Mouse (Mus musculus): ENCODE data around the gene Adam12. TPM values are rescaled to one million over a fixed set of nuclear protein-coding genes. Genes with fewer than 3 reads are reported as not detected.

Gene Adam12
- polyA plus RNA-seq, 1 experiment: 0.25 TPM

- Histone ChIP-seq H3K4me1 (ENCODE audit: control insufficient read depth, insufficient read depth, insufficient read length, low read length) (no peaks in the 10 kb centered on the region), H3K27me3 (ENCODE audit: control insufficient read depth, insufficient read depth, low read length) (no peaks in the 10 kb centered on the region), H3K27ac (ENCODE audit: insufficient read depth, low read depth, low read length) (no peak overlapping the region), H3K36me3 (ENCODE audit: control insufficient read depth, insufficient read depth, low read length) (no peaks in the 10 kb centered on the region), H3K4me3 (ENCODE audit: low read depth, low read length) (no peak overlapping the region)
- TF ChIP-seq CTCF (IDR thresholded peaks at IDR 0.05; ENCODE audit: extremely low read depth, insufficient read length, insufficient replicate concordance, low read depth, low read length): no peak
- TF ChIP-seq POLR2A (IDR thresholded peaks at IDR 0.05; ENCODE audit: low read depth, low read length): no peak
- 79% methylated on average over 3 of the region's 3 CpGs for WGBS
Observed at GRCm38 (mm10) chr7:133911881-133912280, 320.1 kb downstream of the Adam12 start.

- Histone ChIP-seq H3K27ac (ENCODE audit: insufficient read depth, low read depth, low read length) (no peak overlapping the region), H3K4me1 (ENCODE audit: control insufficient read depth, insufficient read depth, insufficient read length, low read length) (no peaks in the 10 kb centered on the region), H3K27me3 (ENCODE audit: control insufficient read depth, insufficient read depth, low read length) (no peaks in the 10 kb centered on the region), H3K4me3 (ENCODE audit: low read depth, low read length) (no peak overlapping the region), H3K36me3 (ENCODE audit: control insufficient read depth, insufficient read depth, low read length) (no peaks in the 10 kb centered on the region)
- TF ChIP-seq CTCF (IDR thresholded peaks at IDR 0.05; ENCODE audit: extremely low read depth, insufficient read length, insufficient replicate concordance, low read depth, low read length) (no peak), POLR2A (IDR thresholded peaks at IDR 0.05; ENCODE audit: low read depth, low read length) (no peak)
- WGBS: 44% methylated on average over 7 of the region's 7 CpGs
Observed at GRCm38 (mm10) chr7:133909833-133910375, 322.0 kb downstream of the Adam12 start.

GRCm38 (mm10) chr7:133908966-133909365, 323.0 kb downstream of the Adam12 start:
- no peaks in the 10 kb centered on the region for H3K27me3 ChIP-seq (ENCODE audit: control insufficient read depth, insufficient read depth, low read length)
- H3K4me3 ChIP-seq (ENCODE audit: low read depth, low read length): no peak overlapping the region
- H3K36me3 ChIP-seq (ENCODE audit: control insufficient read depth, insufficient read depth, low read length): no peaks in the 10 kb centered on the region
- no peaks in the 10 kb centered on the region for H3K4me1 ChIP-seq (ENCODE audit: control insufficient read depth, insufficient read depth, insufficient read length, low read length)
- H3K27ac ChIP-seq (ENCODE audit: insufficient read depth, low read depth, low read length): no peak overlapping the region
- TF ChIP-seq POLR2A (IDR thresholded peaks at IDR 0.05; ENCODE audit: low read depth, low read length) (no peak), CTCF (IDR thresholded peaks at IDR 0.05; ENCODE audit: extremely low read depth, insufficient read length, insufficient replicate concordance, low read depth, low read length) (no peak)
- WGBS: 87% methylated on average over 4 of the region's 4 CpGs

- no peaks in the 10 kb centered on the region for H3K27me3 ChIP-seq (ENCODE audit: control insufficient read depth, insufficient read depth, low read length)
- WGBS: 56% methylated on average over 4 of the region's 4 CpGs
- no peak overlapping the region for H3K4me3 ChIP-seq (ENCODE audit: low read depth, low read length)
- TF ChIP-seq CTCF (IDR thresholded peaks at IDR 0.05; ENCODE audit: extremely low read depth, insufficient read length, insufficient replicate concordance, low read depth, low read length) (no peak), POLR2A (IDR thresholded peaks at IDR 0.05; ENCODE audit: low read depth, low read length) (no peak)
- no peak overlapping the region for H3K27ac ChIP-seq (ENCODE audit: insufficient read depth, low read depth, low read length)
- no peaks in the 10 kb centered on the region for H3K36me3 ChIP-seq (ENCODE audit: control insufficient read depth, insufficient read depth, low read length)
- H3K4me1 ChIP-seq (ENCODE audit: control insufficient read depth, insufficient read depth, insufficient read length, low read length): no peaks in the 10 kb centered on the region
Observed at GRCm38 (mm10) chr7:133899391-133899790, 332.6 kb downstream of the Adam12 start.

- no peak overlapping the region for H3K4me3 ChIP-seq (ENCODE audit: low read depth, low read length)
- H3K27ac ChIP-seq (ENCODE audit: insufficient read depth, low read depth, low read length): no peak overlapping the region
- 56% methylated on average over 4 of the region's 4 CpGs for WGBS
- TF ChIP-seq POLR2A (IDR thresholded peaks at IDR 0.05; ENCODE audit: low read depth, low read length): no peak
- TF ChIP-seq CTCF (IDR thresholded peaks at IDR 0.05; ENCODE audit: extremely low read depth, insufficient read length, insufficient replicate concordance, low read depth, low read length): no peak
- no peaks in the 10 kb centered on the region for H3K27me3 ChIP-seq (ENCODE audit: control insufficient read depth, insufficient read depth, low read length)
- H3K36me3 ChIP-seq (ENCODE audit: control insufficient read depth, insufficient read depth, low read length): no peaks in the 10 kb centered on the region
- H3K4me1 ChIP-seq (ENCODE audit: control insufficient read depth, insufficient read depth, insufficient read length, low read length): no peaks in the 10 kb centered on the region
Observed at GRCm38 (mm10) chr7:133891796-133892195, 340.1 kb downstream of the Adam12 start.

GRCm38 (mm10) chr7:133891298-133891697, 340.6 kb downstream of the Adam12 start:
- H3K27me3 ChIP-seq (ENCODE audit: control insufficient read depth, insufficient read depth, low read length): no peaks in the 10 kb centered on the region
- no peaks in the 10 kb centered on the region for H3K36me3 ChIP-seq (ENCODE audit: control insufficient read depth, insufficient read depth, low read length)
- no peak for TF ChIP-seq CTCF (IDR thresholded peaks at IDR 0.05; ENCODE audit: extremely low read depth, insufficient read length, insufficient replicate concordance, low read depth, low read length)
- no peak for TF ChIP-seq POLR2A (IDR thresholded peaks at IDR 0.05; ENCODE audit: low read depth, low read length)
- H3K4me1 ChIP-seq (ENCODE audit: control insufficient read depth, insufficient read depth, insufficient read length, low read length): no peaks in the 10 kb centered on the region
- H3K27ac ChIP-seq (ENCODE audit: insufficient read depth, low read depth, low read length): no peak overlapping the region
- H3K4me3 ChIP-seq (ENCODE audit: low read depth, low read length): no peak overlapping the region
- WGBS: 88% methylated on average over 9 of the region's 9 CpGs

GRCm38 (mm10) chr7:133889986-133890385, 342.0 kb downstream of the Adam12 start:
- TF ChIP-seq CTCF (IDR thresholded peaks at IDR 0.05; ENCODE audit: extremely low read depth, insufficient read length, insufficient replicate concordance, low read depth, low read length): no peak
- TF ChIP-seq POLR2A (IDR thresholded peaks at IDR 0.05; ENCODE audit: low read depth, low read length): no peak
- no peaks in the 10 kb centered on the region for H3K27me3 ChIP-seq (ENCODE audit: control insufficient read depth, insufficient read depth, low read length)
- no peak overlapping the region for H3K27ac ChIP-seq (ENCODE audit: insufficient read depth, low read depth, low read length)
- no peaks in the 10 kb centered on the region for H3K4me1 ChIP-seq (ENCODE audit: control insufficient read depth, insufficient read depth, insufficient read length, low read length)
- no peaks in the 10 kb centered on the region for H3K36me3 ChIP-seq (ENCODE audit: control insufficient read depth, insufficient read depth, low read length)
- no peak overlapping the region for H3K4me3 ChIP-seq (ENCODE audit: low read depth, low read length)
- WGBS: 82% methylated on average over 4 of the region's 4 CpGs
